Mouse (Mus musculus) adrenal gland, adult 8-10 months (tissue): ENCODE measurements around the gene Gbf1. TPM values are rescaled to one million over a fixed set of nuclear protein-coding genes. Genes with fewer than 3 reads are reported as not detected.
"Not testable (repeated sequence)": the region's sequence is repeated elsewhere in the genome, so short reads cannot be mapped to it uniquely, and the experiment has no call there.

Experiments used
- DNase-seq: peaks from one replicate; pipeline ENCODE4 v3.0.0; 2022
- total RNA-seq, 4 experiments: library from RNA; stranded (reverse); gene quantifications; 2 replicates each; pipeline ENCODE4 v1.2.4; 2022

Gene Gbf1
- 100 to 1,000 TPM in 1 of 4 experiments, 10 to 100 TPM in 3; 81.0 to 101 (median 85.3) TPM for total RNA-seq

DNA sequence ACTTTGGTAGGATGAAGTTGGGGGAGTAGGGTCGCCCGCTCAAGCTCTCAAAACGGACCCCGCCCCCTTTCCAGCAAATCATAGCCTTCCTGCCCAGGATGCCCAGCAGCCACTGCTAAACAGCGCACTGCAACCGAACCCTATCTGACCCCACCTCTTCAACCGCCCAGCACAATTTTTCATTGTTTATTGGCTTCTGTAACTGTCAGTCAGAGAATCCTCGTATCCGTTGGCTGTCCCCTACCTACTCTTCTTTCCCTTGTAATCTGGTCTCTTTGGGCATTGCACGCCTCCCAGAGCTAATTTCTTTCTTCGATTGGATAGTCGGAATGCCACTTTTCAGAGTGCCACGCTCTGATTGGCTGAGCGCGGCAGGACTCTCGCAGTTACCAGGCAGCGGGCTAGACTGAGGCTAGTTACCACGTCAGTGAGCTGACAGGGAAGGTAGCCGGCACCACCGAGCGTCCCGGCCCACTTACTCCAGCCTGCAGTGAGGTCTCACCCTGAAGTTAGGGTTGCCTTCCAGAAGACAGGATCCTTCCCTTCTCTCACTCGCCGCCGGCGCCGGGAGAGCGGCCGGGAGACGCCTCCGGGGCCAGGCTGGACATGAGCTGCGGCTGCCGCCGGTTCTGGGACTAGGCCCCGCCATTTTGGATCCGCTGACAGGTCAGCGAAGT is at the start of gene Gbf1:
Gene Gbf1, plus strand, starts transcription at position 383 of the 677 bp plus-strand sequence.
- peak; percentile 96 for DNase-seq

DNA sequence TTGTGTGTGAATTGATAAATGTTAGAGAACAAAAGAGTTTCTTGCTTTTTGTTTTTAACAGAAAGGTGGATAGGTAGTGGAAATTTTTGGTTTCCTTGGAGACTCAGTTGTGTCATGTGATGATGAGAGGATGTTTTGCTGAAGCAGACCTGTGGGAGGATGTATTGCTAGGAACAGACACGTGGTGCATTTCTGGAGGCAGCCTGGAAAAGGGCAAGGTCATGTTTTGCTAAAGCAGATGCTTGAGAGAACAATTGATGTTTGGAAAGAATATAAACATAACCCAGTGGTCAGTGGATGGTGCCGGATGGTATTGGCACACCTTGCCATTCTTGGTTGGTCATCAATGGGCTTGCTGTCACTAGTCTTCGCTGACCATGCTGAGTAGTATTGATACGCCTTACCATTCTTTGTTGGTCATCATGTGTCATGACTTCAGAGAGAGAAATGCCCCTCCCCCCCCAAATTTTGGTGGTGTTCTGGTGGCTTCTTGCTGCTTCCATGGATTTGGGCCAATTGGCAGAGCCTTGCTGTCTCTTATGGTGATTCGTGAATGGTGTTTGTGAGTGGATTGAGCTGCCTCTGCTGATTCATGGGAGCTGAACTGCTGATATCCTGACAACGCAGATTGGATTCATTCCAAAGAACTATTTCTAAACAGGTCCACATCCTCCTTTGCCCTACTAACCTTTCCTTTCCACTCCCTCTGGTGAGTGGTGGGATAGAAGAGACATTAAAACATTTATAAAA is 48.7 kb upstream of the Gbf1 start:
- peak; percentile 33 for DNase-seq

DNA sequence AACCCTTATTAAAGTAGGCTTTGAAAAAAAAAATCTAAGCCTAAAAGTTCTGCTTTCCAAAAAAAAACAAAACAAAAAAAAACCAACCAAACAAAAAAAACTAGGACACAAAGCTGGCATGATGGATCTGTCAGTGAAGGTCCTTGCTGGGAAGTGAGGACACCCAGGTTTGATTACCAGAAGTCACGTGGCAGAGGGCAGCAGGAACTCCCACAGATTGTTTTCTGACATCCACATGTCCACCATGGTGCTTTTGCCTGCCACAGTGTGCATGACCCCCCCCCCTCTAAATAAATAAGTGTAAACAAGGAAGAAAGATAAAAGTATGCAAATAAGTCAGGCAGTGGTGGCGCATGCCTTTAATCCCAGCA is 48.1 kb upstream of the Gbf1 start:
- DNase-seq: no peak

DNA sequence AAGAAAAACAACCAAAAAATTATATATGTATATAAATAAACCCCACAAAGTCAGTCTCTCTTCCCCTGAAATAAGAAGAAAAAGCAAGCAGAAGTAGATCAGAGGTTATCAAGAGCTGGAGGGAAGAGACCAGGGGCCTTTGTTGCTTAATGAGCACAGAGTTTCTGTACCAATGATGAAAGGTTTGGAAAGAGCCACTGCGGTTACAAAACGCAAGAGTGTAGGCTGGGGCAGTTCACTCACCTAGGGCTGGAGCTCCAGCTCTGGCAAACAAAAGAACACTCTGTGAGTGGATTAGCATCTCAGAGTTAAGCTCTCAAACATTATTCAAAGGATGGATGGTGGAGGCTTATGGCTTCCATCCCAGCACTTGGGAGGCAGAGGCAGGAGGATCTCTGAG is 42.1 kb upstream of the Gbf1 start:
- no peak for DNase-seq

DNA sequence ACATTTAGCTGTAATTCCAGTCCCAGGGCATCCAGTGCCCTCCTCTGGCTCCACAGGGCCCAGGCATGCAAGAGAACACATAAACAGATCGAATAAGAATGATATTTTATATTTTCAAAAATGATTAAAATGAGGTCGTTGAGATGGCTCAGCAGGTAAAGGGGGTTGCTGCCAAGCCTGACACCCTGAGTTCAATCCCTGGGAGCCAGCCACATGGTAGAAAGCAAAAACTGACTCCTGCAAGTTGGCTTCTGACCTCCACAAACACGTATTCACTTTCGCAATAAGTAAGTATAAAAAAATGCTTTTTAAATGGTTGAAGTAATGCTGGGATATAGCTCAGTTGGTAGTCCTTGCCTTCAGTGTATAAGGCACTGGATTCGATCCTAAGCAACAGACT is 41.5 kb upstream of the Gbf1 start:
- DNase-seq: no peak

DNA sequence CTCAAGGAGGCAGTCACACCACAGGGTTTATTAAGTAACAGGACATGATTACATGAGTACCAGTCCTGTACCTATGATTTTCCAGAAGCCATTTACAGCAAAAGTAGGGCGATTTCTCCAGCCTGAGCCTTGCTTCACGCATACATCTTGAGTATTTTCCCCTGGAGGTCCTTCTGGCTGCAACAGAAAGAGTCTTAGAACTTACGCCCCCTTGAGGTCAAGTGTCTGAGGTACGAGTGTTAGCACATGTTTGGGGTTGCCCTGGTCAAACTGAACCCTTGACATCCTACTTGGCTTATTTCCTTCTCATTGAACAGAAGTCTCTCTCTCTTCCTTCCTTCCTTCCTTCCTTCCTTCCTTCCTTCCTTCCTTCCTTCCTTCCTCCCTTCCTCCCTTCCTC is 37.7 kb upstream of the Gbf1 start:
- no peak for DNase-seq

DNA sequence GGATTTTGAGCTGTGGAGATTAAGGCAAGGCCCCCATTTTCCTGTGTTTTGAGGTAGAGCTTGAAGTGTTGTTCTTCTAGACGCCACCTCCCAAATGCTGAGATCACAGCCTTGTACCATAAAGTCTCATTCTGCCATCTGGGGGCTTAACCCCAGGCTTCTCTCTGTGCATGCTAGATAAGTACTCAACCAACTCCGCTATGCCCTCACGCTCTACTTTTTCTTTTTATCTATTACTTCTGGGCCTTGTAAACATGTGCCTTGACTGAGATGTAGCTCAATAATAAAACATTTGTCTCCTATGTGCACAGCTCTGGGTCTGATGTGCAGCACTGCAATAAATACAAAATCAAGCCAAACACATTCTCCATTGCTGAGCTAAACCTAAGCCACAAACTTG is 32.9 kb upstream of the Gbf1 start:
- DNase-seq: no peak

DNA sequence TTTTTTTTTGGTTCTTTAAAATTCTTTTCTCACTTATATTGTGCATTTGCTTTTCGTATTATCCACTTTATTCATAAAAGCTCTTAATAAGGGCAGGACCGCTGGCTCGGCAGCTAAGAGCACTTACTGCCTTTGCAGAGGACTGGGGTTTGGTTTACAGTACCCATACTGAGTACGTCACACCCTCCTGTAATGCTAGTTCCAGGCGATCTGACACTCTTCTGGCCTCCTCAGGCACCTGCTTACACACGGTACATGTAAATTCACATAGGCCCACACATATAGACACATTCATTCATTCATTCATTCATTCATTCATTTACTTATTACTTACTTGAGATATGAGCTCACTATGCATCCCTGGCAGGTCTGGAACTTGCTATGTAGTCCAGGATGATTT is 31.4 kb upstream of the Gbf1 start:
- no peak for DNase-seq

DNA sequence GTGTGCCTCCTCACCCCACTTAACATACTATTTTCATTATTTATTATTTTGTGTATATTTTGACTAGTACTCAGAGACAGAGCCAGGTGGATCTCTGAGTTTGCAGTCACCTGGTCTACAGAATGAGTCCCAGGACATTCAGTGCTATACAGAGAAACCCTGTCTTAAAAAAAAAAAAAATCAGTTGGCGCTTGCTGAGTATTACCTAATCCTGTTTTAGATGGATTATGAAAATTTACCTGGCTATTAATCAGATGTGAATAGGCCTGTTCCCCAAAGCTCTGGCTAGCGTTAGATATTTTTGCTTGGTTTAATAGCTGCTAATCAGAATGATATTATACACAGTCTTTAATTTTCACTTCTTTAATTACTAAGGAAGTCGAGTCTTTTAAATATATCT is 28.4 kb upstream of the Gbf1 start:
- DNase-seq: no peak

DNA sequence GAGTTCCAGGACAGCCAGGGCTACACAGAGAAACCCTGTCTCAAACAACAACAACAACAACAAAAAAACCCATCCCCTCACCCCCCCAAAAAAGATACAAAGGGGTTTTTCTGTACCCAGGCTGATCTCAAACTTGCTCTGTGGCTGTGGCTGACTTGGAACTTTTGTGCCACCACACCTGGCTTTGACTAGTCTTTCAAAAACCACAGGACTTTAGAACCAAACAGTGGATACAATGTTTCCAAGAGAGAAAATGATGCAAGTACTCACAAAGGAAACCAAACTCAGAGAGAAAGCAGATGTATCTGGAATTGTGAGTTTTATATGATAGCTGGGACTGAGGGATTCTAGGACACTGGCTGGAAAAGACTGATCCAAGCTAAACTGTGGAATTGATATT is 27.7 kb upstream of the Gbf1 start:
- no peak for DNase-seq

DNA sequence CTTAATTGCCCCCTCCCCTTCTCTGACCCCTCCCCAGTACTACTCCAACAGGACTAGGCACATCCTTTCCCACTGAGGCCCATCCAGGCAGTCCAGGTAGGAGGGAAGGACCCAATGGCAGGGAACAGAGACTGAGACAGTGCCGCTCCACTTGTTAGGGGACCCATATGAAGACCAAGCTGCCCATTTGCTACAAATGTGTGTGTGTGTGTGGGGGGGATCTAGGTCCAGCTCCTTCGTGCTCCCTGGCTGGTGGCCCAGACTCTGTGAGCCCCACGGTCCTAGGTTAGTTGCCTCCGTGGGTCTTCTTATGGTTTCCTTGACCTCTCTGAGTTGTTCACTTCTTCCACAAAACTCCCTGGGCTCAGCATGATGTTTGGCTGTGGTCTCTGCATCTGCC is 26.0 kb upstream of the Gbf1 start:
- DNase-seq: no peak

DNA sequence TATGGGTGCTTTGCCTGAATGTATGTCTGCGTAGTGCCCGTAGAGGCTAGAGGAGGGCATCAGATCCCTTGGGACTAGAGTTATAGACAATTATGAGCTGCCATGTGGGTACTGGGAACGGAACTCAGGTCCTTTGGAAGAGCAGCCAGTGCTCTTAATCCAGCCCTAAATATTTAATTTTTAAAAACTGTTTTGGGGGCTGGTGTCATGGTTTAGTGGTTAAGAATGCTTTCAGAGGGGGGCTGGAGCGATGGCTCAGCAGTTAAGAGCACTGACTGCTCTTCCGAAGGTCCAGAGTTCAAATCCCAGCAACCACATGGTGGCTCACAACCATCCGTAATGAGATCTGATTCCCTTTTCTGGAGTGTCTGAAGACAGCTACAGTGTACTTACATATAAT is 22.6 kb upstream of the Gbf1 start:
- DNase-seq: not testable (repeated sequence)

DNA sequence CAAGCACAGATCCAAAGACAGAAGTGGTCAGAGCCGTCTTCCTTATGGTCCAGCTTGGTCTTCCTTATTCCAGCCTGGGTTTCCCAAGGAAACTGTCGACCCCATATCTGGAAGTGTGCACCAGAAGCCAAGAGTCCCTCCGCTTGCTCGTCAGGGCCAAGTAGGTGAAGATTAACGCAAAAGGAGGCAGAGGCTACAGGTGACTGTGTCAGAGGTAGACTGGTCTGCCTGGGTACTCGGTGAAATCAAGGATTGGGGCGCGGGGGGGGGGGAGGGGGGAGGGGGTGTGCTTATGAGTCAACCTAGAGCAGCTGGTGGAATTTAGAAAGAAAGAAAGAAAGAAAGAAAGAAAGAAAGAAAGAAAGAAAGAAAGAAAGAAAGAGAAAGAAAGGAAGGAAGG is 21.0 kb upstream of the Gbf1 start:
- no peak for DNase-seq

DNA sequence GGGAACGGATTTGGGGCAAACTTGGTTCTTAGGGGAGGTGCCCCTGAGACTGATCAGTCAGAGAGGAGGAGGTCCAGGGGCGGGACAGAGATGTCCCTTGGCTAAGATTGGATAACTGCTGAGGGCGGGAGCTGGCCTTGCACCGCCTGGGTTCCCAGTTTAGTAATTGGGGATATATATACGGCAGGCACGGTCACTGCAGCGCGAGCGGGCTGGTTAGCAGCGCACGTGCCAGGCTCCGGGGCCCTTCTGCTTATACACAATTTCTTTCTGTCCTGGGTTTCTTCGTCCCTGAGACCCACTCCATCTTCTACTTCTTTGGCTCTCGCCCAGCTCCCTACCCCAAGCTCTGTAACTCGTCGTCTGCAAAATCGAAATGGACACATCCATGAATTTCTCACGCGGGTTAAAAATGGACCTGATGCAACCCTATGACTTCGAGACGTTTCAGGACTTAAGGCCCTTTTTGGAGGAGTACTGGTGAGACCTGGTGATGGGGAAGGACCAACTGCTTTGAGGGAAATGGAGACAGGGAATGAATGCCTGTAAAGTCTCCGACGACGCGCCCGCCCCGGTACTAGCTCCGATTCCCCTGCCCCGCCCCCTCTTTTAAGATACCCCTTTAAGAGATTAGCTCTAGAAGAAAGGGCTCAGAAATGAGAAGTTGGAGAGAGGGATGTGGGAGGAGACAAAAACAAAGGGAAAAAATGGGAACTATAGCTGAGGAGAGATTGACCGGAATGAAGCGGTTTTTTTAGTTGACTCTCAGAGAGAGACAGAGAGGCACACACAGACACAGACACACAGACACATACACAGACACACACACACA is 20.4 kb upstream of the Gbf1 start, which contains the start of gene Elovl3:
Gene Elovl3, plus strand, starts transcription at position 204 of the 832 bp plus-strand sequence.
- peak; percentile 69 for DNase-seq

DNA sequence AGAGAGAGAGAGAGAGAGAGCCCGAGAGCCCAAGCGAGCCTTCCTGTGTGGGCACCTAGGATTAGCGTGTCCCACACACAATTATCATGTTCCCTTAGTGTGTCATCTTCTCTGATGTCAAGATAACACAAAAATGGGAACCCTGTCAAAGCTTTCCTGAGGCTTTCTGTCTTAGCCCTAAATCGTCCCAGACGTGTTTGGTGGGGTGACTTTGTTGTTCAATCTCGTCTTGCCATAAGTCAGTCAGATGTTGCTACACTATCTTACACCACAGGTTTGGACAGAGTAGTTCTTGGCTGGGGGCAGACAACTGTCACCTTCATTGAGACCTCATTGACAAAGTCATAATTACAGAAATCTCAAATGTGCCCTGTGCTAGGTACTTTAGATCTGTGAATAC is 19.7 kb upstream of the Gbf1 start:
- no peak for DNase-seq

DNA sequence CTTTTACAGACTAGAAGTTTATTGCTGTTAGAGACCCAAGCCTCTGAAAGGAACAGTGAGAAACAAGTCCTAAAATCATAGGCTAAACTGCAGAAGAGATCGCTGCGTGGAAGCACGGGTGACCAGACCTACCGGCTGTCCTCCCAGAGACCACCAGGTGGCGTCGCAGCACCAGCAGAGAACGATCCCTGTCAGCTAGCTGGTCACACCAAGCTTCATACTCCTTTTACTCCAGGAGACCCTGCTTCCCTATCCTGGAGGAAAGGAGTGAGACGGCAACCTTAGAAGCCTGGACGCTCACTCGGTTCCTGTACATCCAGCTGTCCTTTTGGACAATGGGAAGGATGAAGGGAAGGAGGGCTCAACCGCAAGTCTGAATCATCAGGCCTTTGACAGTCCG is 17.0 kb upstream of the Gbf1 start:
- peak; percentile 74 for DNase-seq

DNA sequence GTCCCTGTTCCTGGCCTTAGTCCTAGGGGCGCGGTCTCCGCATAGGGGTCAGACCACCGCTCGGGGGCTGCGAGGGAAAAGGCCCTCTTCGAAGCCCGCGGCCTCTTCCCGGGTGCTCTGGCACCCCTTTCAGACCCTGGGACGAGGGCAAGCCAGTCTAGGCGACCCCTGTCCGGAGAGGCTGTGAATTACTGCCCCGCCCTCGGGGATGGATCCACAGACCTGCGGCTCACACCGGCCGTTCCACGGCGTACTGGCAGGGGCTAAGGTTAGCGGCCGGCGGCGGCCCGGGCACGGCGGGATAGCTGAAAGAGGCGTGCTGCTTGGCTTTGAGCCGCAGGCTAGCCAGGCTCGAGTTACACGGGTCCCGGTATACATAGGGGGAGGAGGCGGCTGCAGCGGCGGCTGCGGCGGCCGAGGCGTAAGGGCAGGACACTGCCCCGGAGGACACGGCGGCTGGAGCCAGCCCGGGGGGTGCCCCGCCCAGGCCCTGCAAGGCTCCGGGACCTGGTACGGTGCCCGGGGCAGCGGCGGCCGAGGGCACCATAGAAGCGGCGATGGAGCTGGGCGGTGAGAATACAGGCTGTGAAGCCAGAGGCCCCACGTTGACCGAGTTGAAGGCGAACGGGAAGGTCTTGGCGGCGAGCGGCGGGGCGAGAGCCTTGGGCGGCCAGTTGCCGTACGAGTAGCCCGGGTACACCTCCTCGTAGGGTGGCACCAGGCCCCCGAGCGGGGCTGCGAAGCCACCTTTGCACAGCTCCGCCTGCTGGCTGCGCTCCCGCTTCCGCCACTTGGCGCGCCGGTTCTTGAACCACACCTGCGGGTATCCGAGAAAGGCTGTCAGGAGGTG is 16.3 kb upstream of the Gbf1 start:
- peak; percentile 30 for DNase-seq

DNA sequence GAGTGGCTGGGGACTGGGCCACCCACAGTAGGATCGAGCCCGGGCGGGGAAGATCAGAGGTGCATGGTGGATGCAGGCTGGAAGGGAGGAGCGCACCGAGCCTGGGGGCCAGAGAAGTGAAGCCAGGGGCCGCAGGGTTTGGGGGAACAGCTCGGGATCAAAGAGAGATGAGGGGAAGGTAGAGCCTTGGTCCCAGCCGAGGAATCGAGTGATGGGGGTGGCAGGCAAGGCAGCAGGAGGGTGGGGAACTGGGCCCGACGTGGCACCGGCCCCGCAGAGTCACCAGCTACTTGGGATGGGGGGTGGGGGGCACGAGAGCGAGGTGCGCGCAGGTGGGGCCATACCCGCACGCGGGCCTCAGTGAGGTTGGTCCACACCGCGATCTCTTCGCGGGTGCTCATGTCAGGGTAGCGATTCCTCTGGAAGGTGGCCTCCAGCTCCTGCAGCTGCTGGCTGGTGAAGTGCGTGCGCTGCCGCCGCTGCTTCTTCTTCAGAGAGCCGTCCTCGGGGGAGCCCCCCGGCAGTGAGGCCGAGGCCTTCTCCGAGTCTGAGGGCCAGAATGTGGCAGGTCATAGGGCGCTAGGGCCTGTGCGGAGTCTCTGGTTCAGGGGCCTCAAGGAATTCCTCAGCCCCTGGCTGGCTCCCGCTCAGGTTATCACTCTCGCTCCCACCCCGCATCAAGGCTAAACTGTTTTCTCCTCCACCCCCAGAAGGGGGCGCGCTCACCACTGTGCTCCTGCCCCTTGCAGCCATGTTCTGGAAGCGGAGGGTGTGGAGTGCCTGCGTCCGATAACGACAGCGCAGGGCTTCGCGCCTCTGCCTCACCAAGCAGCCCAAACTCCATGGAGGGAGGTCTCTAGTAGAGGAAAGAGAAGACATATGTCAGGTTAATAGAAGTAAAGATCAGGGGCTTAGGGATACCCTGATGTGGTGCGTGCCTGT is 15.4 kb upstream of the Gbf1 start:
- DNase-seq: peak; percentile 56

DNA sequence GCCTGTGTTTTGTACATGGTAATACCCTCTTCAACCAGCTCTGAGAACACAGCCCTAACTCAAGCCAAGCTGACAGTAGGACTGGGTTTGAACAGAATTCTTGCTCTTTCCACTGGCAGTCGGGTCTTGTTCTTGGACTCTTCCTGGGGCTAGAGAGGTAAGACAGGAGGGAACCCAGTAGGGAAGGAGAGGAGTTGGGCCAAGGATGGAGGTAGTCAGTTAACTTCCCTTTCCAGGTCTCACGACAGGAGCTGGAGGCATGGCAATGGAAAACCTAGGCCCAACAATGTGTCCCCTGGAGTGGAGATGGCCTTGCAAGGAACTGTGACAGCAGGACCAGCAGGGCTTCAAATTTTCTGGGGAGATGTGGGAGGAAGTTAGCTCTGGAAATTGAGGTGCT is 12.0 kb upstream of the Gbf1 start:
- no peak for DNase-seq

DNA sequence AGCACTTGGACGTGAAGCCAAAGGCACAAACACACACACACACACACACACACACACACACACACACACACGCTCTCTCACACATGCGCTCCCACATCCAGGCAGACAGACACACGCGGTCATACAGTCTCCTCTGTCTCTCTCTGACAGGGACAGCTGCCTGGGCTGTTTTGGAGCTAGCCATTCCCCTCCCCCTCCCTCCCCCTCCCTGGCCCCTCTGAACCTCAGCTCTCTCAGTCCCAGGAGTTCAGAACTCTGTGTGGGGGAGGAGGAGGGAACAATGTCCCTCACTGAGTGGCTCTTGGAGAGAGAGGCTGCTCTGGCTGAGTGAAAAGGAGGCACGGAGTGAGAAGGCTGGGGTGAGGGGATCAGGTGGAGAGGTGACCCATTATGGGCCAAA is 11.2 kb upstream of the Gbf1 start:
- no peak for DNase-seq
